8 mouse cellular contexts compared by ENCODE assay signal in genomic region chr14:99298385-99299021, GRCm38 (mm10). TPM values are rescaled to one million over a fixed set of nuclear protein-coding genes. Genes with fewer than 3 reads are reported as not detected.
DNase-seq lines count a peak whose midpoint lies in the region; ATAC-seq and TF ChIP-seq lines count a peak whose summit lies in the region.

Gene Klf5 (plus strand): TSS chr14:99298691.

- under 1% methylated on average over 67 of the region's 67 CpGs for WGBS in forebrain, embryonic 15.5 days
- WGBS in large intestine, adult 2 months, result under 1% methylated on average over 66 of the region's 67 CpGs
- under 1% methylated on average over 62 of the region's 67 CpGs for WGBS in liver, embryonic 16.5 days (ENCODE audit: insufficient replicate concordance)
- WGBS in neural tube, embryonic 13.5 days, result under 1% methylated on average over 66 of the region's 67 CpGs

- H3K27ac ChIP-seq in forebrain, embryonic 15.5 days (replicated peaks), result no peak within 1 kb of the TSS
- H3K27ac ChIP-seq in liver, embryonic 16.5 days (ENCODE audit: low read length), result peak within 1 kb of the TSS; percentile 37; the same call in 1 of the 2 replicates
- 0 out of 2 replicates have a peak within 1 kb of the TSS, but pooled peaks have one; percentile 49 for H3K27ac ChIP-seq in neural tube, embryonic 13.5 days (replicated peaks)

- DNase-seq in G1E (ENCODE audit: low spot score), result no peak
- peak; percentile 60 for DNase-seq in cerebellum, adult 11-12 months
- DNase-seq in heart, postnatal 14 days, result peak; percentile 92 to 93
- no peak for DNase-seq in large intestine, adult 2 months (ENCODE audit: low read depth, low spot score)
- DNase-seq in telencephalon, adult 2 months (ENCODE audit: low read depth, low spot score), result peak; percentile 80

- H3K4me2 ChIP-seq in forebrain, embryonic 15.5 days (replicated peaks), result peak within 1 kb of the TSS; percentile 96
- peak within 1 kb of the TSS; percentile 99 for H3K4me2 ChIP-seq in liver, embryonic 16.5 days (ENCODE audit: low read depth, low read length)
- H3K4me2 ChIP-seq in neural tube, embryonic 13.5 days, result peak within 1 kb of the TSS; percentile 93

- peak within 1 kb of the TSS; percentile 65 for H3K9ac ChIP-seq in forebrain, embryonic 15.5 days (replicated peaks)
- H3K9ac ChIP-seq in liver, embryonic 16.5 days (ENCODE audit: low read depth, low read length), result peak within 1 kb of the TSS; percentile 71
- H3K9ac ChIP-seq in neural tube, embryonic 13.5 days, result peak within 1 kb of the TSS; percentile 75

- no peak for TF ChIP-seq CTCF in G1E (IDR thresholded peaks at IDR 0.05; ENCODE audit: low read depth, low read length)

- intact Hi-C loops in heart, postnatal 14 days (cut with DNase I), result loop anchor here (5.0 to 10.0 kb wide), 2 partner anchors 156 to 596 kb away; no protein-coding TSS in a partner anchor

- H3K36me3 ChIP-seq in G1E (replicated peaks), result no peaks in the 10 kb centered on the region
- no peaks in the 10 kb centered on the region for H3K36me3 ChIP-seq in forebrain, embryonic 15.5 days
- no peaks in the 10 kb centered on the region for H3K36me3 ChIP-seq in liver, embryonic 16.5 days (ENCODE audit: control insufficient read depth, insufficient read depth)
- no peaks in the 10 kb centered on the region for H3K36me3 ChIP-seq in neural tube, embryonic 13.5 days

- H3K4me1 ChIP-seq in G1E (ENCODE audit: insufficient read depth, low read depth, low read length), result no peaks in the 10 kb centered on the region
- peaks cover 15% of the 10 kb centered on the region; the same call in 1 of the 2 replicates for H3K4me1 ChIP-seq in forebrain, embryonic 15.5 days
- H3K4me1 ChIP-seq in liver, embryonic 16.5 days (ENCODE audit: control insufficient read depth, low read depth, low read length), result peaks cover 3% of the 10 kb centered on the region
- H3K4me1 ChIP-seq in neural tube, embryonic 13.5 days (replicated peaks), result peaks cover 19% of the 10 kb centered on the region

- ATAC-seq in G1E (ENCODE audit: extremely low read depth, insufficient number of reproducible peaks, low FRiP score, poor library complexity, severe bottlenecking), result no peak
- ATAC-seq in forebrain, embryonic 15.5 days (replicated peaks), result peak; percentile 99
- peak; percentile 98 for ATAC-seq in liver, embryonic 16.5 days (ENCODE audit: low read depth)
- ATAC-seq in neural tube, embryonic 13.5 days (ENCODE audit: low read depth), result peak; percentile 98

- peaks cover 46% of the 10 kb centered on the region for H3K9me3 ChIP-seq in G1E (replicated peaks)
- H3K9me3 ChIP-seq in forebrain, embryonic 15.5 days, result no peaks in the 10 kb centered on the region
- no peaks in the 10 kb centered on the region for H3K9me3 ChIP-seq in liver, embryonic 16.5 days (replicated peaks; ENCODE audit: control insufficient read depth, low read length)
- H3K9me3 ChIP-seq in neural tube, embryonic 13.5 days, result no peaks in the 10 kb centered on the region

- peak within 1 kb of the TSS; percentile 24; the same call in 1 of the 2 replicates for H3K4me3 ChIP-seq in G1E (ENCODE audit: low read depth, low read length)
- H3K4me3 ChIP-seq in forebrain, embryonic 15.5 days, result peak within 1 kb of the TSS; percentile 80
- peak within 1 kb of the TSS; percentile 72 for H3K4me3 ChIP-seq in liver, embryonic 16.5 days (ENCODE audit: low read depth, low read length)
- peak within 1 kb of the TSS; percentile 77 for H3K4me3 ChIP-seq in neural tube, embryonic 13.5 days

- H3K27me3 ChIP-seq in G1E (ENCODE audit: insufficient read depth, low read length), result no peaks in the 10 kb centered on the region
- peaks cover 4% of the 10 kb centered on the region; the same call in 1 of the 2 replicates for H3K27me3 ChIP-seq in forebrain, embryonic 15.5 days
- H3K27me3 ChIP-seq in liver, embryonic 16.5 days (ENCODE audit: control insufficient read depth, insufficient read depth, low read depth, low read length), result peaks cover 32% of the 10 kb centered on the region
- peaks cover 33% of the 10 kb centered on the region for H3K27me3 ChIP-seq in neural tube, embryonic 13.5 days

RNA-seq across cellular contexts. Expression of gene Klf5, which starts in this region (rescaled TPM):
- total RNA-seq in G1E (2014; fragmentation: Nextera tagmentation), result not detected in 2 replicates
- total RNA-seq in G1E (2017), result 0.17 and 0.22 TPM in 2 replicates
- not detected in 2 replicates for polyA plus RNA-seq in G1E (2012)
- polyA plus RNA-seq in forebrain, embryonic 15.5 days (2015; fragmentation: Nextera tagmentation; extraction: Ambion mirVana), result 4.1 and 4.7 TPM in 2 replicates
- total RNA-seq in heart, postnatal 14 days (2021), result 1 to 10 TPM; 1.2 to 1.6 TPM
- 145 and 200 TPM in 2 replicates for polyA plus RNA-seq in large intestine, adult 2 months (2012; rRNA removed)
- 2.0 and 2.4 TPM in 2 replicates for polyA plus RNA-seq in liver, embryonic 16.5 days (2015; fragmentation: Nextera tagmentation; extraction: Ambion mirVana)
- polyA plus RNA-seq in neural tube, embryonic 13.5 days (2015; fragmentation: Nextera tagmentation; extraction: Ambion mirVana), result 4.9 and 5.2 TPM in 2 replicates

Comparison
In these comparisons a context has a peak if more than half of its experiments do, and no peak if none do; other contexts are left out.
1. RNA of gene Klf5 (polyA plus RNA-seq): 145 to 200 TPM in large intestine, adult 2 months; 4.9 to 5.2 TPM in neural tube, embryonic 13.5 days, 4.1 to 4.7 TPM in forebrain, embryonic 15.5 days, 2.0 to 2.4 TPM in liver, embryonic 16.5 days and not detected in G1E; every median in the first group is over 10 times any median in the second.
2. DNase-seq: peak in cerebellum, adult 11-12 months (single experiment), heart, postnatal 14 days (2 of 2) and telencephalon, adult 2 months (single experiment); none in G1E (single experiment) and large intestine, adult 2 months (single experiment).
3. H3K4me3 ChIP-seq: peak in every context shown above with its lines; median percentile 80 in forebrain, embryonic 15.5 days; 77 in neural tube, embryonic 13.5 days; 72 in liver, embryonic 16.5 days; 24 in G1E.
4. Peak in every context shown above with its lines, with median percentiles within 50 percentile points of each other: H3K4me2 ChIP-seq and H3K9ac ChIP-seq.